Mouse (Mus musculus): Measurements from ENCODE around the gene Zbtb25.

Zbtb25 gene

GRCm38 (mm10) chr12:76341080-76341479 is 28.3 kb downstream of the Zbtb25 start:
- peak; percentile 28 to 88 for DNase-seq (ENCODE audit: inconsistent age in 2 of 2, low spot score in 1 of 2)

- no peak for DNase-seq (ENCODE audit: inconsistent age in 2 of 2, low spot score in 1 of 2)
Observed at GRCm38 (mm10) chr12:76336111-76336965, 33.1 kb downstream of the Zbtb25 start.

GRCm38 (mm10) chr12:76335641-76336040 is 33.8 kb downstream of the Zbtb25 start:
- no peak for DNase-seq (ENCODE audit: inconsistent age in 2 of 2, low spot score in 1 of 2)

GRCm38 (mm10) chr12:76333688-76334087 is 35.7 kb downstream of the Zbtb25 start:
- no peak for DNase-seq (ENCODE audit: inconsistent age in 2 of 2, low spot score in 1 of 2)

- no peak for DNase-seq (ENCODE audit: inconsistent age in 2 of 2, low spot score in 1 of 2)
Observed at GRCm38 (mm10) chr12:76328567-76329354, 40.6 kb downstream of the Zbtb25 start.

GRCm38 (mm10) chr12:76326437-76327220 is 42.8 kb downstream of the Zbtb25 start:
- DNase-seq (ENCODE audit: inconsistent age in 2 of 2, low spot score in 1 of 2) = no peak

- DNase-seq (ENCODE audit: inconsistent age in 2 of 2, low spot score in 1 of 2) = peak; percentile 49 to 81
Observed at GRCm38 (mm10) chr12:76324679-76325431, 44.5 kb downstream of the Zbtb25 start, which contains the start of gene Akap5. Akap5 (plus strand) TSS chr12:76324891.

GRCm38 (mm10) chr12:76318282-76319212 is 50.9 kb downstream of the Zbtb25 start:
- DNase-seq (ENCODE audit: inconsistent age in 2 of 2, low spot score in 1 of 2) = peak in 1 of 2 experiments; percentile 37

GRCm38 (mm10) chr12:76311951-76312350 is 57.5 kb downstream of the Zbtb25 start:
- DNase-seq (ENCODE audit: inconsistent age in 2 of 2, low spot score in 1 of 2) = no peak

- DNase-seq (ENCODE audit: inconsistent age in 2 of 2, low spot score in 1 of 2) = no peak
Observed at GRCm38 (mm10) chr12:76311227-76311626, 58.2 kb downstream of the Zbtb25 start.

- no peak for DNase-seq (ENCODE audit: inconsistent age in 2 of 2, low spot score in 1 of 2)
Observed at GRCm38 (mm10) chr12:76310633-76311032, 58.8 kb downstream of the Zbtb25 start.

- DNase-seq (ENCODE audit: inconsistent age in 2 of 2, low spot score in 1 of 2) = no peak
Observed at GRCm38 (mm10) chr12:76310007-76310406, 59.4 kb downstream of the Zbtb25 start.

GRCm38 (mm10) chr12:76308436-76308835 is 61.0 kb downstream of the Zbtb25 start:
- DNase-seq (ENCODE audit: inconsistent age in 2 of 2, low spot score in 1 of 2) = no peak

- peak; percentile 19 to 52 for DNase-seq (ENCODE audit: inconsistent age in 2 of 2, low spot score in 1 of 2)
Observed at GRCm38 (mm10) chr12:76307964-76308363, 61.4 kb downstream of the Zbtb25 start.

GRCm38 (mm10) chr12:76306852-76307561 is 62.4 kb downstream of the Zbtb25 start:
- no peak for DNase-seq (ENCODE audit: inconsistent age in 2 of 2, low spot score in 1 of 2)

- DNase-seq (ENCODE audit: inconsistent age in 2 of 2, low spot score in 1 of 2) = no peak
Observed at GRCm38 (mm10) chr12:76305107-76305506, 64.3 kb downstream of the Zbtb25 start.

GRCm38 (mm10) chr12:76304199-76304598 is 65.2 kb downstream of the Zbtb25 start:
- no peak for DNase-seq (ENCODE audit: inconsistent age in 2 of 2, low spot score in 1 of 2)

- DNase-seq (ENCODE audit: inconsistent age in 2 of 2, low spot score in 1 of 2) = no peak
Observed at GRCm38 (mm10) chr12:76303474-76303873, 65.9 kb downstream of the Zbtb25 start.

GRCm38 (mm10) chr12:76300367-76300766 is 69.0 kb downstream of the Zbtb25 start:
- no peak for DNase-seq (ENCODE audit: inconsistent age in 2 of 2, low spot score in 1 of 2)

Measured in adrenal gland, adult (tissue).